Mouse (Mus musculus): ENCODE results near the gene 4930452B06Rik.

The 4930452B06Rik gene

DNA sequence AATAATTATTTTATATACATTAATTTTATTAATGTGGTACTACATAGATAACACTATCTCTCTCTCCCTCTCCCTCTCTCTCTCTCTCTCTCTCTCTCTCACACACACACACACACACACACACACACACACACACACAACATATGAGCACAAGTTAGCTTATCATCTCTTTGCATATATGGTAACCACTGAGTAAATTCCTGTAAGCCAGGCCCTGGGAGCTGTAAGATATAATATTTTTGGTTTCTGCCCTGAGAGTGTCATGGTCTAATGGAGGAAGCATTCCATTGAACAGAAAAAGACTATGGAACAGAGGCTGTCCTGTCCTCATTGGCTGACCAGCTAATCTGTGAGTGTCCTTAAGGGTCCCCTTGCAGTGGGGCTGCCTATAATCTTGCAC lies 216.7 kb downstream of the 4930452B06Rik start:
- no peak for DNase-seq

DNA sequence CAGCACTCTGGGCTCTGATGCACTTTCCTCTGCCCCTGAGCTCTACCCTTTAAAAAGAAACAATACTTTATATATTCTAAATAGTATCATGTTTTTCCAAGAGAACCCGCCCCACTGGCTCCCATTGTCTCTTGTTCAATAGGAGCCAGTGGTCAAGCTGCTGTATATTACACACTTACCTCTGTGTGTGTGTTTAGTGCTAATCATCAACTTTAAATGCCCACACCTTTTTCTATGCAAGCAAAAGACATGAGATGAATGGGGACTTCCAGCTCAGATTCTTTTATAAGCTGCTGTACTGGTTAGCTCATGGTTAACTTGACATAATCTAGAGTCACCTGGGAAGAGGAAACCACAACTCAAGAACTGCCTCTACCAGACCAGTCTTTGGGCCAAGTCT lies 218.7 kb downstream of the 4930452B06Rik start:
- DNase-seq: no peak

DNA sequence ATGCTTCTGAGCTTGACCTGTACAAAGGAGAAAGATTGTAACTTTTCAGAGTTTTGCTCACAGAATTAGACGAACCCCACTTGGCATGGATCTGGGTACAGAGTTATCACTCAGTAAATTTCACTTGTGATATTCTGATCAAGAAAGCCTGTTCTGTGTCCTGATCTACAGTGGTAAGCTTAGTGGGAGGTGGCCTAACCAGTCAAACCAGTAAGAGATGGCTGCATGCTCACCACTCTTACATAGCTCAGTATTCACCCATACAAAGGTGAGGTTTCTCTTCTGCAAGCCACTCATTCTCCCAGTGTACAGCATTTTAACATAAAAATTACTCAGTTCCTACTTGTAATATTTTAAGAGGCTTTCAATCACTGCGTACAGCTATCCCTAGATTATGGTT lies 221.7 kb downstream of the 4930452B06Rik start:
- DNase-seq: no peak

DNA sequence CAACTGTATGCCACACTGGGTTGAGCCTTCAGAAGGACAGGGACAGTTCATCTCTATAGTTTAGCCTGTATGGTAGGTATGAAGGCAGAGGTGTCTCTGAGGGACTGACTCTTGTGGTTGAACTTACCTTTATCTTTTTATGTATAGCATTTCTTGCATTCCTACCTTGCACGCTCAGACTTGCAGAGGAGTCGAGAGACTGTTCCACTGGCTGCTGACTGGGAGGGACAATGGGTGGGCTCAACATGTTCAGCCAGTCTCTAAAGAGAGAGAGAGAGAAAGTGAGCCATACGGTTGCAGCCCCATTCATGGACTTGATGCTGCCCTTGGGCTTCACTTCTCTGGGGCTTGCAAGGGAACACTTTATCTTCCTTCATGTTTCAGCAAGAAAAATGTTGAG lies 223.3 kb downstream of the 4930452B06Rik start:
- DNase-seq: no peak

DNA sequence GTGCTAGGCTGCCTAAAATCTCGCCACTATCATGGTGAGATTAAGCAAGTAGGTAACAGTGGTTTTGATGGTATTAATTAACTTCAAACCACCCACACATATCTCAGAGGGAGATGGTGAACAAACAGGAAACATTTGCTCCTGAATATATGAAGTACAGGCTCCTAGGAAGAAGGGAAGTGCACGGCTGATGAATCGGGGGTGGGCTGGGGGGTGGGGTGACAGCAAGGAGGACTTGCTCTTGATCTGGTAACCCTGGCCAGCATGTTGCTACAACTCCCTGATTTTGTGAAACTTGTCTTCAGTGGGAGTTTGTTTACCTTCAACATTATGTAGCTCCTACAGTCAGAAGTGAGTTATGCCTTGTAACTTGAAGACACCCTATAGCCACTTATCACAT lies 224.4 kb downstream of the 4930452B06Rik start:
- no peak for DNase-seq

DNA sequence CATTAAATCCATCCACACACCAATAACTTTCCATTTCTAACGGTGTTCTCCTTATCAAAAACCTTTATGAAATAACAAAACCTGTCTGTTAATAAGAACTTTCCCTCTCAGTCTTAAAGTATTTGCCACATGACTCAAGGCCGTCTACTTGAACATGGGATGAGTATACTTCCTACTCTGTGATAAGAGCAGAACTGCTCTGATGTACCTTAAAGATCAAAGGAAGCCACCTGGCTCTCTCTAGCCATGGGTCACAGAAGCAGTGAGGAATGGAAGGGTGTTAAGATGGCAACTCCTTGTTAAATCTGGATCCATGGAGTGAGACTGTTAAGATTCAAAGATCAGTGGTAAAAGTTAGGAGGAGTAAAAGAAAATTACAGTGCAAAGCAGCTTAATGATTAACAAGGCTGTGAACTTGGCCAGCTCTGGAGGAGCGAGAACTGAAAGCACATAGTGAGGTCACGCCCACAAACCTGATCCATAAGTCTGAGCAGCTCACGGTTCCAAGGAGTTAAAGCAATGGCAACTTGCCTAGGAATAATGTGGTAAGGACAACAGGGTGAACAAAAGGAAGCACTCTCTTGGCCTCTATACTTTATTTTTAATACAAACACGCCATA lies 235.3 kb downstream of the 4930452B06Rik start:
- DNase-seq: no peak

DNA sequence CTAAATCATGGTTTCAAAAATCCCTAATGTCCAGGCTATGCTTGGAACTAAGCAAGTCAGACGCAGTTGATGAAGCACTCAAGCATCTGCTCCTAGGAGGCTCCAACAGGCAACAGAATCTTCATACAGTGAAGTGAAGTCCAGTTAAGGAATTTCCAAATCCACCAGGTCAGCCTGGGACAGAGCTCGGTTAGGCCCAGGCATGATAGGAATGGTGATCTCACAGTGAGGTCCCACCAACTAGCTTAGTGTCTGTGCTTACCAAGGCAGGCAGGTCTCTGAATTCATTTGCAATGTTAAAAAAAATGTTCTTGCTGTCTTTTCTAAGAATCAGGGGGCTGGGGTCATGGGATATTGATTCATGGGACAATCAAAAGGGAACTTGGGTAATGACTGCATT lies 236.3 kb downstream of the 4930452B06Rik start:
- no peak for DNase-seq

DNA sequence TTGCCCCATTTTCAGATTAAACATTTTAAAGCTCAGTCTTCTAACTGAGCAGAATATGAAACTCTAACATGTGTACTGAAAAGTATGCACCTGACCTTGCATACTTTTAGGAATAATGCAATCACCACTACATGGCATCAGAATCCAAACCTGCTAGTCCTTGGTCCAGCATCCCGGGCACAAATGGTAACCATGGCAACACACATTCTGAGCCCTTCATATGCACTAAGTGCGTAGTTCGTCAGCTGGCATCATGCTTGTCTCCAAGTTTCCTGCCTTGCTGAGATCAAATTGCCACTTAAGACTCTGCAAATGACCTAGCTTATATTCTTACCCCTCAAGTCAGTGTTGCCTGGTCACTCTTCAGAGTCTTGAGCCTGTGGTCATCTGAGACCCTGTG lies 243.2 kb downstream of the 4930452B06Rik start:
- no peak for DNase-seq

DNA sequence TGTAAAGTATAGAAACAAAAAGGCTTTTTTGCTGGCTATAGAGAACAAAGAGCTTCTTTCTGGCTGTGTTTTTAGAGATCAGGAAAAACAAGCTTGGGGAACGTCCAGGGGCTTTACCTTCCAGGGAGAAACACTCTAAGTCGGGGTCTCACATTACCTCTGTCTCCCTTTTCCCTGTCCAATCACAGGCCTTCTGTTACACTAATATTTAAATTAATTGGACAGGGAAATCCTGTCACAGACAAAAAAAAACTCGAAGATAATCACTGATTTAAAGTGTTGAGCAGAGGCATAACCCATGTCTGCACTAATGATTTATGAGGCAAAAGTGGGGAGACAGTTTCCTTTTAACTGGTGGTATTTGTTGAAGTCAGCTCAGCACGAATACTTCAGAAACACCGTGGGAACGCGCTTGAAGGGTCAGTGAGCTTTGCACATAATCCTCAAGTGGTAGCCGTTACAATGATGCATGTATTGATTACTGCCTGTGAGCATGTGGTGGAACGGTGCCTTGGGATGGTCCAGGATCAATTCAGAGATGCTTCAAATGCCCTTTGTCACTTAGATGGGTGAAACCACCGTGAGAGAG lies 244.7 kb downstream of the 4930452B06Rik start:
- DNase-seq: no peak

DNA sequence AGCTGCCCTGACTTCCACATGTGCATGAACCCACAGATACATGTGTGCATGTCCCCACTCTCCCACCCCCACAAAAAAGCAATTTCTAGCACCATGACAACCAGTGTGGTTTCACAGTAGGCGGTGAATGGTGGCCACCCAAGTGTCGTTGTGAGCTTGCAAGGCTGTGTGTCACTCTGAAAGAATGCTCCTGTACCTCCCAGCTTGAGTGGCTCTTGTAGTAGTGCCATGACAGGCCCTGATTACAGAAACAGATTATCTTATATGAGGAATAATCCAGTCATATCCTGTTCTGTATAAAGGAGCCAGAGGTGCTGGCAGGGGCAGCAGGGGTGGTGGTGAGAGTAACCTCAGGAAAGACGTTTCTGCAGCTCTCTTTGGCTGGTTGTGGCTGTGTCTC lies 247.4 kb downstream of the 4930452B06Rik start:
- DNase-seq: no peak

DNA sequence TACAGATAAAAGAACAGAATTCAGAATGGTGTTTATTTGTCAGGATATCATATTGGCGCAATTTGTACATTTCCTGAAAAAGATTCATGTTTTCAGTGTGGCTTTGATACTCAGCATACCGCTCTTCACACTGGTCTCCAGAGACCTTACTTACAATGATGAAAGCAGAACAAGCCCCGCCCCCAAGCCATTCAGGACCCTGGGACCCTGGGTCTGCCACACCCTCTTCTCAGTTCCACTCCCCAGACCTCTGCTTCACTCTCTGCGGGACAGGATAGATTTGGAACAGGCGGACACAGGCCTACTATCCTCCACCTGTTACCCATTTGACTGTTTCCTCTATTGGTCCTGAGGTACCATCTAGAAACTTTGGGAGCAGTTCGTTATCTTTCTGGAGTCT lies 260.1 kb downstream of the 4930452B06Rik start:
- DNase-seq: no peak

DNA sequence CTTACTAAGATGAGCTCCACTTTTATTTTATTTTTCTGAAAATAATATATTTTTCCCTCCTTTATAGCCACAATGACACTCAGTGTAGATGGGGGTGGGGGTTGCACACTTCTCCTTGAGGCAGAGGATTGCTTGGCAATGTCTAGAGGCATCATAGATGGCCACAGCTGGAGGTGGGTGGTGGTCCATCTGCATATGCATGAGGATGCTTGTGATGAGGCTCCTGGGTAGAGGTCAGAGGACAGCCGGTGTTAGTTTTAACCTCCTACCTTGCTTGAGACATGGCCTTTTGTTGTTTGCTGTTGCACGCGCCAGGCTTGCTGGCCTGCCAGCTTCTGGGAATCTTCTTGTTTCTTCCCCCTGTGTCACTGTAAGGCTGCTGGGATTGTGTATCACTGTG lies 262.7 kb downstream of the 4930452B06Rik start:
- no peak for DNase-seq

DNA sequence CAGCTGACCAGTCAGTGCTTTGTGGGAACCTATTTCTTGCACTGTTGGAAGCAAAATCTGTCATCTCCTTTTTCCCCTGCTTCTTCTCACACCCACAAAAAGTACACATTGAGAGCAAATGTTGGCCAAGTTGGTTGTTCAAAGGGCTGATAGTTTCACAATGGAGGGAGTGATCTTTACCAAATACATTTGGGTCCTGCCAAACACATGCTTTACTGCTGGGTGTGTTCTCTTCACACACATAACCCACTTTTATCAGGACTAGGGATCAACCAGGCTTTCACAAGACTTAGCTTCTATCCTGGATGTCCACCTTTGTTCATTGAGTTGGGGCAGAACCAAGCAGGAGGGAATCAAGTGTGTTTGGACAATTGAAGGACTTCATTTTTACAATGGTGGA lies 267.5 kb downstream of the 4930452B06Rik start:
- no peak for DNase-seq

DNA sequence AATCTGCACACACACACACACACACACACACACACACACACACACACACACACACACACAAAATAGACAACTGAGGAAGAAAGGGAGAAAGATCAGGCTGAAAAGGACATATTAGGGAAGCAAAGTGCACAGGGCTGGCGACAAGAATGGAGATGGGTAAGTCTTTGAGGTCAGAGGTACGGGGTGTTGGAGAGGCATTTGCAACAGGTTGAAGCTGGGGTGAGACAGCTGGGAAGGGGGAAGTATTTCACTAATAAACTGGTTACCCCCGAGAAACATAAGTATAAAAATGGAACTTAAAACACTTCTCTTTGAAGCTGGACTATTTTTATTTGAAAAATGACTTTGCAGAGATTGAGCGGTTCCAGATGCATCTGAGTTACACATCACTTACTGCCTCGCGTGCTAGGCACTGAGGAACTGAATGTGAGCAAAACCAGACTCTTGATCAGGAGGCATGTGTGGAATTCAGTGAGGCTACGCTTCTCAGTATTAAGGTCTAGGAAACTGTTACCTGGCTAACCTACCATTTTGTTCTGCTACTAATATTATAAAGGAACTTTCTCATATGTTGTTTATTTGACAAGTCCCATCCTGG lies 270.3 kb downstream of the 4930452B06Rik start:
- DNase-seq: no peak

DNA sequence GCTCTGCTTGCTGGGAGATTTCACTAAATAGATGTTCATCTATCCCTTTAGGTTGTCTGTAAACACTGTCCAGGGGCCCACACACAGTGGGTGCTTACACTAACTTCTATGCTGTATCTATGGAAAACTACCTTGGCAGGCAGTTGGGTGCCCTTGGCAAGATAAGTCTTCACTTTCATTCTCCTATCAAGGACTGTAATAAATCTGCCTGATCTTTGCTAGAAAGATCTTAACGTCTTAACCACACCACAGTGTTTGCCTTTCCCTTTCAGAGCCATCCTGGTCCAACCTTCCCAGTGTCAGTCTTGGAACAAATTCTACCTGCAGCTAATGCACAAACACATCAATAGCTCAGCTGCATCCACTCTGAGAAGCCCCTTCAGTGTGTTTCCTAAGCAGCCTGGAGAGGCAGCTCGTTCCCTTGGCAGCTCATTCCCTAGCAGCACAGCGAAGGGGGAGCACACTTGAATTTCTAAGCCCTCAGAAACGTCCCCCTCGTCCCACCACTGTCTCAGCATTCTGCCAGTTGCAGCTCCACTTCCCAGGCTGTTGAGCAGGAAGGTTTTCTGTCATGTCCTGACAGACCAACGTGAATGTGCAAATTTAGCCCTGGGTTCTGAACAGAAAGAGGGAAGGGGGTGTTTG lies 273.7 kb downstream of the 4930452B06Rik start:
- DNase-seq: peak; percentile 11
